Mouse (Mus musculus) heart, embryonic 16.5 days (tissue): ENCODE measurements around the gene Dock3. TPM values are rescaled to one million over a fixed set of nuclear protein-coding genes. Genes with fewer than 3 reads are reported as not detected.
"Not testable (repeated sequence)": the region's sequence is repeated elsewhere in the genome, so short reads cannot be mapped to it uniquely, and the experiment has no call there.

Experiments used
- ATAC-seq: fragments of 200-750 bp; cut with Nextera tagmentation; replicated peaks from 2 replicates; pipeline ENCODE4 v1.8.0; 2017; ENCODE audit warnings: moderate number of reproducible peaks; ENCODE audit not compliant: insufficient read depth, low FRiP score; ENCODE audit errors: extremely low read depth
- H3K27ac ChIP-seq: fragments of 300-500 bp; sonication (generic); 2 replicates; pipeline ENCODE4 v1.5.1; 2014; ENCODE audit warnings: mild to moderate bottlenecking, low read length, control low read depth, moderate library complexity
- H3K27me3 ChIP-seq: fragments of 300-500 bp; sonication (generic); 2 replicates; pipeline ENCODE4 v1.6.1; 2014; ENCODE audit warnings: low read length, mixed read lengths; ENCODE audit not compliant: control insufficient read depth, insufficient read depth
- H3K36me3 ChIP-seq: fragments of 300-500 bp; sonication (generic); 2 replicates; pipeline ENCODE4 v1.6.1; 2014; ENCODE audit not compliant: control insufficient read depth, insufficient read depth
- H3K4me1 ChIP-seq: fragments of 300-500 bp; sonication (generic); 2 replicates; pipeline ENCODE4 v1.6.1; 2014; ENCODE audit warnings: low read length, mixed read lengths; ENCODE audit not compliant: control insufficient read depth, insufficient read depth
- H3K4me2 ChIP-seq: fragments of 300-500 bp; sonication (generic); 2 replicates; pipeline ENCODE4 v1.6.1; 2014; ENCODE audit warnings: low read depth, mild to moderate bottlenecking, control low read depth, low read length
- H3K4me3 ChIP-seq: fragments of 300-500 bp; sonication (generic); 2 replicates; pipeline ENCODE4 v1.5.1; 2014; ENCODE audit warnings: mild to moderate bottlenecking, control low read depth, low read length
- H3K9ac ChIP-seq: fragments of 300-500 bp; sonication (generic); 2 replicates; pipeline ENCODE4 v1.6.1; 2014; ENCODE audit warnings: low read length, control low read depth
- H3K9me3 ChIP-seq: fragments of 300-500 bp; sonication (generic); replicated peaks from 2 replicates; pipeline ENCODE4 v1.6.1; 2016; ENCODE audit warnings: low read length; ENCODE audit not compliant: control insufficient read depth
- WGBS: fragments of 180-500 bp; shearing (Covaris S2); extraction: QIAGEN DNeasy Blood & Tissue Kit; methylation state at CpG from one replicate; pipeline ENCODE4 v1.1.7; 2014; 5-methylcytosine and 5-hydroxymethylcytosine counted together
- polyA plus RNA-seq: library from polyadenylated mRNA; unstranded; fragments of >200 nt; fragmentation: Nextera tagmentation; extraction: Ambion mirVana; gene quantifications from 2 replicates; pipeline ENCODE4 v1.2.1, GENCODE M21; 2015

Gene Dock3
- polyA plus RNA-seq, 1 experiment from 2014 or later, result 0.43 TPM

- Histone ChIP-seq H3K4me1 (no peaks in the 10 kb centered on the region), H3K9ac (no peak overlapping the region), H3K36me3 (no peaks in the 10 kb centered on the region), H3K4me2 (no peak overlapping the region), H3K4me3 (no peak overlapping the region), H3K27me3 (no peaks in the 10 kb centered on the region), H3K27ac (no peak overlapping the region), H3K9me3 (no peaks in the 10 kb centered on the region)
- 75% methylated on average over 4 of the region's 4 CpGs for WGBS
- no peak for ATAC-seq
These were observed 65.9 kb downstream of the Dock3 start for GRCm38 (mm10) chr9:107165792-107166191.

- Histone ChIP-seq H3K4me1 (no peaks in the 10 kb centered on the region), H3K4me2 (no peak overlapping the region), H3K9ac (no peak overlapping the region), H3K4me3 (no peak overlapping the region), H3K36me3 (no peaks in the 10 kb centered on the region), H3K27ac (no peak overlapping the region), H3K27me3 (no peaks in the 10 kb centered on the region), H3K9me3 (no peaks in the 10 kb centered on the region)
- WGBS, result 14% methylated on average over 3 of the region's 3 CpGs
- no peak for ATAC-seq
These were observed 66.9 kb downstream of the Dock3 start for GRCm38 (mm10) chr9:107164825-107165224.

GRCm38 (mm10) chr9:107156388-107156787 lies 75.3 kb downstream of the Dock3 start:
- not testable (repeated sequence) for H3K9ac ChIP-seq, H3K36me3 ChIP-seq, H3K27me3 ChIP-seq, H3K4me2 ChIP-seq, H3K4me1 ChIP-seq, H3K4me3 ChIP-seq, ATAC-seq, H3K9me3 ChIP-seq, H3K27ac ChIP-seq
- 78% methylated on average over 4 of the region's 4 CpGs for WGBS

- Histone ChIP-seq H3K27ac (no peak overlapping the region), H3K4me2 (no peak overlapping the region), H3K4me1 (no peaks in the 10 kb centered on the region), H3K36me3 (no peaks in the 10 kb centered on the region), H3K27me3 (no peaks in the 10 kb centered on the region), H3K9ac (no peak overlapping the region), H3K4me3 (no peak overlapping the region), H3K9me3 (no peaks in the 10 kb centered on the region)
- ATAC-seq, result no peak
- WGBS, result 57% methylated on average over 3 of the region's 3 CpGs
These were observed 118.9 kb downstream of the Dock3 start for GRCm38 (mm10) chr9:107112791-107113190.

- Histone ChIP-seq H3K36me3 (no peaks in the 10 kb centered on the region), H3K9ac (no peak overlapping the region), H3K9me3 (no peaks in the 10 kb centered on the region), H3K4me1 (no peaks in the 10 kb centered on the region), H3K4me2 (no peak overlapping the region), H3K4me3 (no peak overlapping the region), H3K27me3 (no peaks in the 10 kb centered on the region), H3K27ac (no peak overlapping the region)
- ATAC-seq, result no peak
- 48% methylated on average over 2 of the region's 2 CpGs for WGBS
These were observed 119.7 kb downstream of the Dock3 start for GRCm38 (mm10) chr9:107112056-107112455.

- Histone ChIP-seq H3K36me3 (no peaks in the 10 kb centered on the region), H3K9me3 (no peaks in the 10 kb centered on the region), H3K27me3 (no peaks in the 10 kb centered on the region), H3K4me1 (no peaks in the 10 kb centered on the region), H3K27ac (no peak overlapping the region), H3K4me2 (no peak overlapping the region), H3K4me3 (no peak overlapping the region), H3K9ac (no peak overlapping the region)
- 56% methylated on average over 6 of the region's 6 CpGs for WGBS
- ATAC-seq, result no peak
These were observed 132.2 kb downstream of the Dock3 start for GRCm38 (mm10) chr9:107099487-107099886.

GRCm38 (mm10) chr9:107089451-107089850 lies 142.3 kb downstream of the Dock3 start:
- not testable (repeated sequence) for H3K4me2 ChIP-seq

GRCm38 (mm10) chr9:107087531-107087930 lies 144.2 kb downstream of the Dock3 start:
- Histone ChIP-seq H3K4me3 (no peak overlapping the region), H3K9ac (no peak overlapping the region), H3K27me3 (no peaks in the 10 kb centered on the region), H3K36me3 (no peaks in the 10 kb centered on the region), H3K9me3 (no peaks in the 10 kb centered on the region), H3K27ac (no peak overlapping the region), H3K4me1 (no peaks in the 10 kb centered on the region), H3K4me2 (no peak overlapping the region)
- no peak for ATAC-seq
- WGBS, result 64% methylated on average over 2 of the region's 2 CpGs

More at GRCm38 (mm10) chr9:107089451-107089850, 142.3 kb downstream of the Dock3 start:
- ATAC-seq, H3K4me3 ChIP-seq, H3K27me3 ChIP-seq, H3K4me1 ChIP-seq, H3K9ac ChIP-seq, H3K27ac ChIP-seq, H3K9me3 ChIP-seq, H3K36me3 ChIP-seq: not testable (repeated sequence)
- 41% methylated on average over 17 of the region's 17 CpGs for WGBS

GRCm38 (mm10) chr9:107037947-107038346 lies 193.8 kb downstream of the Dock3 start:
- Histone ChIP-seq H3K4me2 (no peak overlapping the region), H3K27ac (no peak overlapping the region), H3K9ac (no peak overlapping the region), H3K4me1 (no peaks in the 10 kb centered on the region), H3K4me3 (no peak overlapping the region), H3K36me3 (no peaks in the 10 kb centered on the region), H3K27me3 (no peaks in the 10 kb centered on the region), H3K9me3 (no peaks in the 10 kb centered on the region)
- no peak for ATAC-seq
- WGBS, result 85% methylated on average over 2 of the region's 2 CpGs

- ATAC-seq, result no peak
- WGBS, result 87% methylated on average over 2 of the region's 2 CpGs
- Histone ChIP-seq H3K27ac (no peak overlapping the region), H3K9ac (no peak overlapping the region), H3K4me1 (no peaks in the 10 kb centered on the region), H3K4me3 (no peak overlapping the region), H3K27me3 (no peaks in the 10 kb centered on the region), H3K36me3 (no peaks in the 10 kb centered on the region), H3K4me2 (no peak overlapping the region), H3K9me3 (no peaks in the 10 kb centered on the region)
These were observed 204.1 kb downstream of the Dock3 start for GRCm38 (mm10) chr9:107027586-107027985.
